Mouse (Mus musculus) thymus, adult 2 months (tissue): ENCODE data around the gene Ttll3.

Experiments
- CTCF ChIP-seq: fragments of 200-500 bp; IDR thresholded peaks from 2 replicates; pipeline ENCODE4 v1.5.1; 2012; ENCODE audit warnings: mild to moderate bottlenecking, control low read depth, low read length, moderate library complexity, borderline replicate concordance; ENCODE audit not compliant: control insufficient read depth, poor library complexity, insufficient read depth; ENCODE audit errors: extremely low read depth
- POLR2A ChIP-seq: fragments of 200-500 bp; IDR thresholded peaks from 2 replicates; pipeline ENCODE4 v1.6.1; 2012; ENCODE audit warnings: mild to moderate bottlenecking, low read length, control low read depth, moderate library complexity; ENCODE audit not compliant: control insufficient read depth, poor library complexity, insufficient read depth; ENCODE audit errors: extremely low read depth

DNA sequence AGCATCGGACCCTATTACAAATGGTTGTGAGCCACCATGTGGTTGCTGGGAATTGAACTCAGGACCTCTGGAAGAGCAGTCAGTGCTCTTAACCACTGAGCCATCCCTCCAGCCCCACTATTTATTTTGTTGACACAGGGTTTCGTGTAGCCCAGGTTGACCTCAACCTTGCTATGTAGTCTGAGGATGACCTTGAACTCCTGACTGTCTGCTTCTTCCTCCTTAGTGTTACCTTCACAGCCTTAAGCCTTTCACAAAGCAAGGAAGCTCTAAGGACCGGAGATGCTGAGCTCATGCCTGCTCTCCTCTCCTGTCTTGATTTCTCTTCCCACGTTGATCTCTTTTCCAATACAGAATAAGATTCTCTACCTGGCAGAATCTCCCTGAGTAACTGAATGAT, 42.2 kb upstream of the Ttll3 start:
- TF ChIP-seq CTCF (no peak), POLR2A (no peak)
